Mouse (Mus musculus) MEL (cell line): ENCODE data around the gene Khk. TPM values are rescaled to one million over a fixed set of nuclear protein-coding genes. Genes with fewer than 3 reads are reported as not detected.

Experiments
- DNase-seq: peaks from one replicate; pipeline ENCODE4 v3.0.0; 2011; ENCODE audit warnings: low read depth, low spot score
- H3K27ac ChIP-seq: 2 replicates; pipeline ENCODE4 v1.5.1; 2012; ENCODE audit warnings: low read depth, mild to moderate bottlenecking, control low read depth, low read length, moderate library complexity; ENCODE audit not compliant: control insufficient read depth
- H3K27me3 ChIP-seq, 2 experiments: fragments of 150-350 bp in 1 of 2; sonication (generic) in 1 of 2; 2 replicates each; pipeline ENCODE4 v1.6.1; 2012; ENCODE audit warnings: low read length in 2 of 2, mild to moderate bottlenecking in 2 of 2, improper control_type of control experiment in 1 of 2, moderate library complexity in 1 of 2; ENCODE audit not compliant: insufficient read depth in 2 of 2, control insufficient read depth in 1 of 2
- H3K36me3 ChIP-seq, 2 experiments: 2 replicates each; pipeline ENCODE4 v1.6.1; 2012 to 2014; ENCODE audit warnings: low read length in 2 of 2, improper control_type of control experiment in 1 of 2, inconsistent platforms in 1 of 2, mild to moderate bottlenecking in 1 of 2; ENCODE audit not compliant: insufficient read depth in 2 of 2, control insufficient read depth in 1 of 2
- H3K4me1 ChIP-seq, 2 experiments: fragments of 150-350 bp in 1 of 2; sonication (generic) in 1 of 2; 2 replicates each; pipeline ENCODE4 v1.6.1; 2012; ENCODE audit warnings: low read length in 2 of 2, improper control_type of control experiment in 1 of 2, mild to moderate bottlenecking in 1 of 2; ENCODE audit not compliant: insufficient read depth in 2 of 2, control insufficient read depth in 1 of 2
- H3K4me3 ChIP-seq, 2 experiments: fragments of 150-350 bp in 1 of 2; sonication (generic) in 1 of 2; 2 replicates each; pipeline ENCODE4 v1.5.1; 2012; ENCODE audit warnings: low read depth in 2 of 2, low read length in 2 of 2, mild to moderate bottlenecking in 2 of 2, moderate library complexity in 2 of 2, control low read depth in 1 of 2, improper control_type of control experiment in 1 of 2; ENCODE audit not compliant: control insufficient read depth in 1 of 2, insufficient read depth in 1 of 2
- H3K79me2 ChIP-seq: 2 replicates; pipeline ENCODE4 v1.6.1; 2012; ENCODE audit warnings: mild to moderate bottlenecking, low read length, moderate library complexity; ENCODE audit not compliant: control insufficient read depth, poor library complexity, insufficient read depth
- H3K9ac ChIP-seq: 2 replicates; pipeline ENCODE4 v1.6.1; 2012; ENCODE audit warnings: low read depth, mild to moderate bottlenecking, control low read depth, low read length, moderate library complexity; ENCODE audit not compliant: control insufficient read depth, poor library complexity, severe bottlenecking
- H3K9me3 ChIP-seq: fragments of 150-350 bp; sonication (generic); replicated peaks from 2 replicates; pipeline ENCODE4 v1.6.1; 2012; ENCODE audit warnings: mild to moderate bottlenecking, low read length, improper control_type of control experiment, moderate library complexity; ENCODE audit not compliant: insufficient read depth
- BHLHE40 ChIP-seq: IDR thresholded peaks from 2 replicates; pipeline ENCODE4 v1.6.1; 2012; ENCODE audit warnings: low read depth, mild to moderate bottlenecking, inconsistent platforms, low read length, improper control_type of control experiment, borderline replicate concordance
- CTCF ChIP-seq, 3 experiments: IDR thresholded peaks in 2 of 3; conservative IDR thresholded peaks in 1 of 3; 2 replicates each; pipeline ENCODE4 v1.5.1; 2011 to 2012; ENCODE audit warnings: low read length in 3 of 3, low read depth in 2 of 3, mild to moderate bottlenecking in 2 of 3, improper control_type of control experiment in 1 of 3, inconsistent platforms in 1 of 3, mixed read lengths in 1 of 3, moderate library complexity in 1 of 3; ENCODE audit not compliant: control insufficient read depth in 1 of 3, insufficient read depth in 1 of 3, poor library complexity in 1 of 3, severe bottlenecking in 1 of 3
- E2F4 ChIP-seq: IDR thresholded peaks from 2 replicates; pipeline ENCODE4 v1.6.1; 2011; ENCODE audit warnings: low read depth, low read length, improper control_type of control experiment, borderline replicate concordance
- ELF1 ChIP-seq: IDR thresholded peaks from 2 replicates; pipeline ENCODE4 v1.6.1; 2014; ENCODE audit warnings: low read depth, mild to moderate bottlenecking, inconsistent platforms, low read length, improper control_type of control experiment, moderate library complexity
- ETS1 ChIP-seq: IDR thresholded peaks from 2 replicates; pipeline ENCODE4 v1.6.1; 2012; ENCODE audit warnings: low read depth, mild to moderate bottlenecking, inconsistent platforms, low read length, improper control_type of control experiment, moderate library complexity
- HCFC1 ChIP-seq: IDR thresholded peaks from 2 replicates; pipeline ENCODE4 v1.6.1; 2012; ENCODE audit warnings: low read depth, mild to moderate bottlenecking, inconsistent platforms, low read length, improper control_type of control experiment, moderate library complexity
- JUND ChIP-seq: IDR thresholded peaks from 2 replicates; pipeline ENCODE4 v1.6.1; 2011; ENCODE audit warnings: low read depth, mild to moderate bottlenecking, improper control_type of control experiment, low read length
- MAFK ChIP-seq: IDR thresholded peaks from 2 replicates; pipeline ENCODE4 v1.6.1; 2011; ENCODE audit warnings: low read depth, mild to moderate bottlenecking, low read length, improper control_type of control experiment, borderline replicate concordance
- MAX ChIP-seq: IDR thresholded peaks from 2 replicates; pipeline ENCODE4 v1.6.1; 2011; ENCODE audit warnings: low read length, improper control_type of control experiment
- MAZ ChIP-seq: IDR thresholded peaks from 2 replicates; pipeline ENCODE4 v1.6.1; 2012; ENCODE audit warnings: low read depth, mild to moderate bottlenecking, inconsistent platforms, low read length, improper control_type of control experiment
- MEF2A ChIP-seq: IDR thresholded peaks from 2 replicates; pipeline ENCODE4 v1.6.1; 2014; ENCODE audit warnings: low read depth, mild to moderate bottlenecking, inconsistent platforms, low read length, improper control_type of control experiment; ENCODE audit not compliant: poor library complexity, insufficient replicate concordance, severe bottlenecking; ENCODE audit errors: extremely low read depth
- MXI1 ChIP-seq: IDR thresholded peaks from 2 replicates; pipeline ENCODE4 v1.6.1; 2011; ENCODE audit warnings: mild to moderate bottlenecking, low read depth, low read length, improper control_type of control experiment
- MYC ChIP-seq: IDR thresholded peaks from 2 replicates; pipeline ENCODE4 v1.6.1; 2011; ENCODE audit warnings: low read depth, mild to moderate bottlenecking, low read length, improper control_type of control experiment, moderate library complexity
- NRF1 ChIP-seq: IDR thresholded peaks from 2 replicates; pipeline ENCODE4 v1.6.1; 2014; ENCODE audit warnings: low read depth, mild to moderate bottlenecking, inconsistent platforms, low read length, improper control_type of control experiment, moderate library complexity; ENCODE audit not compliant: poor library complexity, insufficient read depth, severe bottlenecking
- POLR2AphosphoS5 ChIP-seq: IDR thresholded peaks from 2 replicates; pipeline ENCODE4 v1.6.1; 2012; ENCODE audit warnings: low read depth, borderline replicate concordance, mild to moderate bottlenecking, inconsistent platforms, low read length, moderate library complexity, mixed read lengths
- SMC3 ChIP-seq: IDR thresholded peaks from 2 replicates; pipeline ENCODE4 v1.6.1; 2011; ENCODE audit warnings: low read depth, low read length, improper control_type of control experiment
- TCF12 ChIP-seq: IDR thresholded peaks from 2 replicates; pipeline ENCODE4 v1.6.1; 2014; ENCODE audit warnings: low read depth, mild to moderate bottlenecking, inconsistent platforms, low read length, improper control_type of control experiment, moderate library complexity
- UBTF ChIP-seq: IDR thresholded peaks from 2 replicates; pipeline ENCODE4 v1.6.1; 2012; ENCODE audit warnings: low read depth, mild to moderate bottlenecking, inconsistent platforms, low read length, improper control_type of control experiment, moderate library complexity, borderline replicate concordance; ENCODE audit not compliant: insufficient read depth
- USF2 ChIP-seq, 2 experiments: IDR thresholded peaks; 2 replicates each; pipeline ENCODE4 v1.6.1; 2011 to 2012; ENCODE audit warnings: improper control_type of control experiment in 2 of 2, low read length in 2 of 2, borderline replicate concordance in 1 of 2, inconsistent platforms in 1 of 2, low read depth in 1 of 2, mild to moderate bottlenecking in 1 of 2; ENCODE audit not compliant: insufficient read depth in 1 of 2
- ZNF384 ChIP-seq: IDR thresholded peaks from 2 replicates; pipeline ENCODE4 v1.6.1; 2012; ENCODE audit warnings: low read depth, mild to moderate bottlenecking, inconsistent platforms, low read length, improper control_type of control experiment
- polyA plus RNA-seq, 2 experiments: library from polyadenylated mRNA; stranded (reverse) in 1 of 2; unstranded in 1 of 2; fragments of >175 nt in 1 of 2; fragments of >200 nt in 1 of 2; gene quantifications; 2 replicates each; pipeline versions ENCODE4 v1.2.1 to v1.2.4; 2012; ENCODE audit warnings: low replicate concordance in 2 of 2, low read depth in 1 of 2; ENCODE audit not compliant: insufficient read length in 2 of 2, insufficient read depth in 1 of 2, missing spikeins in 1 of 2
- total RNA-seq: library from RNA; depleted of rRNA; stranded (reverse); fragments of 300-350 nt; gene quantifications from 2 replicates; pipeline ENCODE4 v1.2.3, GENCODE M21; 2012

The Khk gene
- total and polyA plus RNA-seq, 3 experiments, result 308 to 461 TPM; not detected in 1

- DNase-seq, result no peak
- Histone ChIP-seq H3K79me2 (peaks cover 5% of the 10 kb centered on the region), H3K27me3 (no peaks in the 10 kb centered on the region), H3K4me3 (no peak overlapping the region), H3K36me3 (peaks cover 0 to 22% of the 10 kb centered on the region in 2 experiments; a peak in 2 of 4 replicates), H3K27ac (no peak overlapping the region), H3K9me3 (no peaks in the 10 kb centered on the region), H3K4me1 (peaks cover 16 to 37% of the 10 kb centered on the region in 2 experiments), H3K9ac (no peak overlapping the region)
- TF ChIP-seq ELF1 (no peak), MAZ (no peak), NRF1 (no peak), MXI1 (no peak), ETS1 (no peak), BHLHE40 (no peak), SMC3 (no peak), E2F4 (no peak), MAFK (no peak), MAX (no peak), UBTF (no peak), JUND (no peak), USF2 (IDR thresholded peaks at IDR 0.05; ENCODE audit: borderline replicate concordance in 1 of 2, insufficient read depth in 1 of 2, low read depth in 1 of 2, low read length in 2 of 2) (no peak)
These were observed 3.9 kb upstream of the Khk start for GRCm38 (mm10) chr5:30917348-30917747.

- H3K27me3 ChIP-seq, result no peaks in the 10 kb centered on the region
- H3K9ac ChIP-seq, result no peak overlapping the region
- peaks cover 0 to 18% of the 10 kb centered on the region in 2 experiments; a peak in 2 of 4 replicates for H3K36me3 ChIP-seq
- H3K27ac ChIP-seq, result no peak overlapping the region
- no peak for TF ChIP-seq ZNF384
- TF ChIP-seq MYC, result no peak
- no peak for TF ChIP-seq CTCF (IDR thresholded peaks at IDR 0.05 in 2 of 3, conservative IDR thresholded peaks at IDR 0.05 in 1 of 3; ENCODE audit: control insufficient read depth in 1 of 3, insufficient read depth in 1 of 3, low read depth in 2 of 3, low read length in 3 of 3, poor library complexity in 1 of 3, severe bottlenecking in 1 of 3)
- TF ChIP-seq HCFC1, result no peak
- TF ChIP-seq MAZ, result no peak
- TF ChIP-seq POLR2AphosphoS5, result no peak
- TF ChIP-seq MEF2A, result no peak
- TF ChIP-seq JUND, result no peak
- no peak for TF ChIP-seq MAFK
- no peak for TF ChIP-seq TCF12
- no peak overlapping the region for H3K4me3 ChIP-seq
- peaks cover 13% of the 10 kb centered on the region for H3K79me2 ChIP-seq
- H3K4me1 ChIP-seq, result peaks cover 21 to 31% of the 10 kb centered on the region in 2 experiments
- no peaks in the 10 kb centered on the region for H3K9me3 ChIP-seq
- DNase-seq, result no peak
These were observed 3.1 kb upstream of the Khk start for GRCm38 (mm10) chr5:30917891-30918670.
